Comparison of ENCODE assay signal across 7 mouse cellular contexts in the genomic region with DNA sequence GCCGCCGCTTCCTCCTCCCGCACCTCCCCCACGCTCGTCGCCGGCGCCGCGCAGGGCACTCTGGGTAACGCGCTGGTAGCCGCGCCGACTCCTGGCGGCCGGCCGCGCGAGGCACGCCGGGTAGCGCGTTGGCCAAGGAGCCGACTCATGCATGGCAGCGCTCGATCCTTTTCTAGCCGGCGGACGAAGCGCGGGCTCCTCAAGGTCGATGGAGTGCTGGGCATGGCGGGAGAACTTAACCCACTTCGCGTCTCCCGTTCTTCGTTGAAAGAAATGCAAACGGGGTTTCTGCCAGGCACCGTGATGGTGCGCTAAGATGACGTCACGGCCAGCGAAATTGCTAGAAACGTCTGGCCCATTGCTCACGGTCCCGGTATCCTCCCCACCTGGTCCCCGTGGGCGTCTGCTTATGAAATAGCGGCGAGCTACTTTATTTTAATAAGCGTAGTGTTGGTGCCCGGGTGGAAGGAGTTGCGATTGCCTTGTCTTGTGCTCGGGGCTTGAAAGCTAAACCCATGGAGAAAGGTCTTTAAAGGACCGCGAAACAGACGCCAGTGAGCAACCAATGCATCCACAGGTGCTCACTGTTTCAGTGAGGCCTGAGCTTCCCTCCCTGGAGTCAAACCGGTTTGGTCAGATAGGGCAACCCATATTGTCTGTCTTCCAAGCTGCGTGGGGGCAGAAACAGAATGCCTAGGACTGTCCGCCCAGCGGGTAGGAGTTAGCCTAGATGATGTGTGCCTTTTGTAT. TPM values are rescaled to one million over a fixed set of nuclear protein-coding genes. Genes with fewer than 3 reads are reported as not detected.
A peak's percentile ranks its signal among the peaks of the same experiment; 100 is the strongest.
DNase-seq lines count a peak whose midpoint lies in the region; ATAC-seq lines count a peak whose summit lies in the region.

A gene (minus strand): TSS at position 62 of the 750 bp plus-strand sequence.

- WGBS in intestine, embryonic 16.5 days, result 1% methylated on average over 53 of the region's 62 CpGs
- 3% methylated on average over 62 of the region's 62 CpGs for WGBS in midbrain, embryonic 11.5 days

- intact Hi-C loops in left cerebral cortex, postnatal 36 days (cut with DNase I), result loop anchor here (5.0 kb wide), 1 partner anchor 88 kb away; a partner anchor contains a TSS

- peak within 1 kb of the TSS; percentile 89 for H3K4me2 ChIP-seq in intestine, embryonic 16.5 days (ENCODE audit: low read depth, low read length)
- peak within 1 kb of the TSS; percentile 63 for H3K4me2 ChIP-seq in midbrain, embryonic 11.5 days

- H3K36me3 ChIP-seq in intestine, embryonic 16.5 days (ENCODE audit: control insufficient read depth, insufficient read depth, low read length), result no peaks in the 10 kb centered on the region
- no peaks in the 10 kb centered on the region for H3K36me3 ChIP-seq in midbrain, embryonic 11.5 days (ENCODE audit: control insufficient read depth, insufficient read depth, low read length)

- H3K9me3 ChIP-seq in intestine, embryonic 16.5 days (ENCODE audit: control insufficient read depth, low read length), result no peaks in the 10 kb centered on the region
- H3K9me3 ChIP-seq in midbrain, embryonic 11.5 days (ENCODE audit: control insufficient read depth, low read length), result no peaks in the 10 kb centered on the region

- peak; percentile 78 for DNase-seq in adrenal gland, adult 8-10 months
- DNase-seq in embryo, embryonic 9.5 days (ENCODE audit: extremely low spot score), result peak; percentile 86
- DNase-seq in gastrocnemius, postnatal 4 days (ENCODE audit: low spot score in 2 of 2), result peak; percentile 79 to 88
- DNase-seq in left cerebral cortex, postnatal 36 days (ENCODE audit: low spot score in 2 of 2), result peak; percentile 93 to 94
- peak; percentile 99 for DNase-seq in midbrain, embryonic 11.5 days (ENCODE audit: low spot score, missing footprints)
- peak; percentile 75 for DNase-seq in skeletal muscle tissue, adult 2 months (ENCODE audit: low read depth, low spot score)

- H3K27me3 ChIP-seq in intestine, embryonic 16.5 days (replicated peaks; ENCODE audit: control insufficient read depth, insufficient read depth, low read length), result no peaks in the 10 kb centered on the region
- no peaks in the 10 kb centered on the region for H3K27me3 ChIP-seq in midbrain, embryonic 11.5 days (ENCODE audit: control insufficient read depth, insufficient read depth, low read length)

- H3K27ac ChIP-seq in intestine, embryonic 16.5 days (ENCODE audit: low read length), result peak within 1 kb of the TSS; percentile 92
- peak within 1 kb of the TSS; percentile 57 for H3K27ac ChIP-seq in midbrain, embryonic 11.5 days (ENCODE audit: low read depth, low read length)

- ATAC-seq in intestine, embryonic 16.5 days, result peak; percentile 84
- ATAC-seq in midbrain, embryonic 11.5 days (ENCODE audit: low FRiP score), result peak; percentile 94

- peaks cover 22% of the 10 kb centered on the region for H3K4me1 ChIP-seq in intestine, embryonic 16.5 days (ENCODE audit: control insufficient read depth, insufficient read depth, low read length)
- H3K4me1 ChIP-seq in midbrain, embryonic 11.5 days (ENCODE audit: control insufficient read depth, insufficient read depth, low read length), result peaks cover 18% of the 10 kb centered on the region

- H3K4me3 ChIP-seq in intestine, embryonic 16.5 days (ENCODE audit: low read length), result peak within 1 kb of the TSS; percentile 100
- peak within 1 kb of the TSS; percentile 84 for H3K4me3 ChIP-seq in midbrain, embryonic 11.5 days (ENCODE audit: low read depth, low read length)

- H3K9ac ChIP-seq in intestine, embryonic 16.5 days (ENCODE audit: low read depth, low read length), result peak within 1 kb of the TSS; percentile 99
- peak within 1 kb of the TSS; percentile 92 for H3K9ac ChIP-seq in midbrain, embryonic 11.5 days (ENCODE audit: low read length)

RNA-seq across cellular contexts. Expression of the gene that starts here (rescaled TPM):
- 100 to 1,000 TPM in 3 of 4 experiments, 10 to 100 TPM in 1; 97.7 to 135 (median 106) TPM for total RNA-seq in adrenal gland, adult 8-10 months (2022)
- total RNA-seq in gastrocnemius, postnatal 4 days (2021), result 10 to 100 TPM; 66.4 to 70.1 TPM
- 80.2 and 83.9 TPM in 2 replicates for polyA plus RNA-seq in intestine, embryonic 16.5 days (2015; fragmentation: Nextera tagmentation; extraction: Ambion mirVana)
- 100 to 1,000 TPM; 137 to 144 TPM for total RNA-seq in left cerebral cortex, postnatal 36 days (2021)
- polyA plus RNA-seq in midbrain, embryonic 11.5 days (2014; fragmentation: Nextera tagmentation; extraction: Ambion mirVana), result 150 and 155 TPM in 2 replicates

Comparison
In these comparisons a context has a peak if more than half of its experiments do, and no peak if none do; other contexts are left out.
1. Peak in every context shown above with its lines: DNase-seq, ATAC-seq, H3K4me3 ChIP-seq and H3K27ac ChIP-seq.